Comparison of ENCODE assay signal across 8 mouse cellular contexts in genomic region chr4:135271881-135272616, GRCm38 (mm10). TPM values are rescaled to one million over a fixed set of nuclear protein-coding genes. Genes with fewer than 3 reads are reported as not detected.
A peak's percentile ranks its signal among the peaks of the same experiment; 100 is the strongest.
DNase-seq lines count a peak whose midpoint lies in the region; ATAC-seq lines count a peak whose summit lies in the region.

No protein-coding gene starts in this region.

- H3K4me2 ChIP-seq in forebrain, embryonic 16.5 days (ENCODE audit: low read length), result peak overlapping the region; percentile 61
- peak overlapping the region; percentile 81 for H3K4me2 ChIP-seq in hindbrain, embryonic 11.5 days (replicated peaks; ENCODE audit: low read depth, low read length)
- peak overlapping the region; percentile 72 for H3K4me2 ChIP-seq in limb, embryonic 13.5 days (replicated peaks)
- peak overlapping the region; percentile 76 for H3K4me2 ChIP-seq in midbrain, embryonic 12.5 days (replicated peaks)
- H3K4me2 ChIP-seq in stomach, embryonic 16.5 days (ENCODE audit: low read depth, low read length), result peak overlapping the region; percentile 63

- H3K4me3 ChIP-seq in forebrain, embryonic 16.5 days (replicated peaks; ENCODE audit: low read length), result peak overlapping the region; percentile 79
- H3K4me3 ChIP-seq in hindbrain, embryonic 11.5 days (ENCODE audit: low read depth, low read length), result peak overlapping the region; percentile 91
- H3K4me3 ChIP-seq in limb, embryonic 13.5 days, result peak overlapping the region; percentile 92
- peak overlapping the region; percentile 70 for H3K4me3 ChIP-seq in midbrain, embryonic 12.5 days
- H3K4me3 ChIP-seq in stomach, embryonic 16.5 days (replicated peaks; ENCODE audit: low read length), result peak overlapping the region; percentile 84

- H3K4me1 ChIP-seq in forebrain, embryonic 16.5 days (replicated peaks; ENCODE audit: control insufficient read depth, insufficient read depth, low read length), result peaks cover 38% of the 10 kb centered on the region
- peaks cover 12% of the 10 kb centered on the region; the same call in 1 of the 2 replicates for H3K4me1 ChIP-seq in hindbrain, embryonic 11.5 days (replicated peaks; ENCODE audit: control insufficient read depth, insufficient read depth, low read length)
- peaks cover 46% of the 10 kb centered on the region for H3K4me1 ChIP-seq in limb, embryonic 13.5 days
- H3K4me1 ChIP-seq in midbrain, embryonic 12.5 days, result peaks cover 48% of the 10 kb centered on the region
- peaks cover 35% of the 10 kb centered on the region for H3K4me1 ChIP-seq in stomach, embryonic 16.5 days (ENCODE audit: control insufficient read depth, insufficient read depth, low read length)

- H3K36me3 ChIP-seq in forebrain, embryonic 16.5 days (ENCODE audit: control insufficient read depth, insufficient read depth), result no peaks in the 10 kb centered on the region
- no peaks in the 10 kb centered on the region for H3K36me3 ChIP-seq in hindbrain, embryonic 11.5 days (ENCODE audit: control insufficient read depth, insufficient read depth, low read length)
- no peaks in the 10 kb centered on the region for H3K36me3 ChIP-seq in limb, embryonic 13.5 days
- H3K36me3 ChIP-seq in midbrain, embryonic 12.5 days, result no peaks in the 10 kb centered on the region
- H3K36me3 ChIP-seq in stomach, embryonic 16.5 days (ENCODE audit: control insufficient read depth, insufficient read depth, low read length), result no peaks in the 10 kb centered on the region

- H3K9me3 ChIP-seq in forebrain, embryonic 16.5 days (ENCODE audit: control insufficient read depth, low read length), result no peaks in the 10 kb centered on the region
- no peaks in the 10 kb centered on the region for H3K9me3 ChIP-seq in hindbrain, embryonic 11.5 days (ENCODE audit: control insufficient read depth, low read length)
- H3K9me3 ChIP-seq in limb, embryonic 13.5 days, result no peaks in the 10 kb centered on the region
- no peaks in the 10 kb centered on the region for H3K9me3 ChIP-seq in midbrain, embryonic 12.5 days
- H3K9me3 ChIP-seq in stomach, embryonic 16.5 days (replicated peaks; ENCODE audit: control insufficient read depth, low read length), result no peaks in the 10 kb centered on the region

- ATAC-seq in forebrain, embryonic 16.5 days, result peak; percentile 61; the same call in 1 of the 2 replicates
- peak; percentile 73 for ATAC-seq in hindbrain, embryonic 11.5 days (ENCODE audit: low FRiP score)
- peak; percentile 30; the same call in 1 of the 2 replicates for ATAC-seq in limb, embryonic 13.5 days (ENCODE audit: low FRiP score, low read depth)
- peak; percentile 47 for ATAC-seq in midbrain, embryonic 12.5 days (ENCODE audit: low FRiP score, low read depth)
- ATAC-seq in stomach, embryonic 16.5 days (ENCODE audit: insufficient read depth, low FRiP score), result peak; percentile 12

- peak; percentile 26 to 36 for DNase-seq in layer of hippocampus, postnatal 10 days (ENCODE audit: low spot score in 2 of 2)
- no peak for DNase-seq in layer of hippocampus, adult 9-11 months
- peak; percentile 62 for DNase-seq in c-Kit-positive CD71-positive TER-119-positive erythroid progenitor cells, embryonic 14.5 days (ENCODE audit: low spot score)
- peak; percentile 80 for DNase-seq in hindbrain, embryonic 11.5 days (ENCODE audit: low spot score)

- no peaks in the 10 kb centered on the region for H3K27me3 ChIP-seq in forebrain, embryonic 16.5 days (replicated peaks; ENCODE audit: control insufficient read depth, insufficient read depth, low read length)
- H3K27me3 ChIP-seq in hindbrain, embryonic 11.5 days (ENCODE audit: control insufficient read depth, insufficient read depth, low read length), result peaks cover 3% of the 10 kb centered on the region; the same call in 1 of the 2 replicates
- H3K27me3 ChIP-seq in limb, embryonic 13.5 days, result peaks cover 12% of the 10 kb centered on the region
- H3K27me3 ChIP-seq in midbrain, embryonic 12.5 days, result peaks cover 37% of the 10 kb centered on the region
- no peaks in the 10 kb centered on the region for H3K27me3 ChIP-seq in stomach, embryonic 16.5 days (ENCODE audit: control insufficient read depth, insufficient read depth, low read length)

- H3K9ac ChIP-seq in forebrain, embryonic 16.5 days (replicated peaks; ENCODE audit: low read depth, low read length), result peak overlapping the region; percentile 96
- H3K9ac ChIP-seq in hindbrain, embryonic 11.5 days (ENCODE audit: low read depth, low read length), result peak overlapping the region; percentile 84
- H3K9ac ChIP-seq in limb, embryonic 13.5 days, result peak overlapping the region; percentile 95
- H3K9ac ChIP-seq in midbrain, embryonic 12.5 days (replicated peaks), result peak overlapping the region; percentile 82
- H3K9ac ChIP-seq in stomach, embryonic 16.5 days (ENCODE audit: low read length), result peak overlapping the region; percentile 94

- peak overlapping the region; percentile 92 for H3K27ac ChIP-seq in forebrain, embryonic 16.5 days (ENCODE audit: low read length)
- H3K27ac ChIP-seq in hindbrain, embryonic 11.5 days (ENCODE audit: low read depth, low read length), result peak overlapping the region; percentile 97
- peak overlapping the region; percentile 96 for H3K27ac ChIP-seq in limb, embryonic 13.5 days
- H3K27ac ChIP-seq in midbrain, embryonic 12.5 days (replicated peaks), result peak overlapping the region; percentile 95
- peak overlapping the region; percentile 97 for H3K27ac ChIP-seq in stomach, embryonic 16.5 days (ENCODE audit: low read length)

- WGBS in forebrain, embryonic 16.5 days, result under 1% methylated on average over 57 of the region's 67 CpGs
- under 1% methylated on average over 67 of the region's 67 CpGs for WGBS in hindbrain, embryonic 11.5 days
- under 1% methylated on average over 66 of the region's 67 CpGs for whole genome bisulfite sequencing in limb, embryonic 13.5 days
- under 1% methylated on average over 56 of the region's 67 CpGs for WGBS in midbrain, embryonic 12.5 days
- WGBS in stomach, embryonic 16.5 days, result under 1% methylated on average over 66 of the region's 67 CpGs

RNA-seq across cellular contexts. Expression of gene Clic4, which starts 0.6 kb away (rescaled TPM):
- 10 to 100 TPM; 31.0 to 31.6 TPM for total RNA-seq in layer of hippocampus, postnatal 10 days (2021)
- 97.8 and 125 TPM in 2 replicates for polyA plus RNA-seq in forebrain, embryonic 16.5 days (2015; fragmentation: Nextera tagmentation; extraction: Ambion mirVana)
- polyA plus RNA-seq in hindbrain, embryonic 11.5 days (2014; fragmentation: Nextera tagmentation; extraction: Ambion mirVana), result 109 and 147 TPM in 2 replicates
- polyA plus RNA-seq in limb, embryonic 13.5 days (2015; fragmentation: Nextera tagmentation; extraction: Ambion mirVana), result 137 and 146 TPM in 2 replicates
- 194 and 199 TPM in 2 replicates for polyA plus RNA-seq in midbrain, embryonic 12.5 days (2016; fragmentation: Nextera tagmentation; extraction: Ambion mirVana)
- polyA plus RNA-seq in stomach, embryonic 16.5 days (2015; fragmentation: Nextera tagmentation; extraction: Ambion mirVana), result 136 and 141 TPM in 2 replicates

Comparison
In these comparisons a context has a peak if more than half of its experiments do, and no peak if none do; other contexts are left out.
1. ATAC-seq: peak in every context shown above with its lines; median percentile 73 in hindbrain, embryonic 11.5 days; 61 in forebrain, embryonic 16.5 days; 47 in midbrain, embryonic 12.5 days; 30 in limb, embryonic 13.5 days; 12 in stomach, embryonic 16.5 days.